Mouse (Mus musculus) neutrophil, adult 5-6 weeks (primary cell): ENCODE data around the gene Zbtb22. TPM values are rescaled to one million over a fixed set of nuclear protein-coding genes. Genes with fewer than 3 reads are reported as not detected.
"Not testable (repeated sequence)": the region's sequence is repeated elsewhere in the genome, so short reads cannot be mapped to it uniquely, and the experiment has no call there.

Experiments used
- ATAC-seq: fragments of 151-379, 151-347 bp; 2 replicates; pipeline ENCODE4 v1.8.0; 2017; ENCODE audit warnings: mild to moderate bottlenecking, moderate TSS enrichment; ENCODE audit not compliant: insufficient number of reproducible peaks, poor library complexity, low FRiP score, severe bottlenecking; ENCODE audit errors: extremely low read depth
- total RNA-seq: library from RNA; stranded (forward); fragments of 200-1000 nt; gene quantifications from 2 replicates; pipeline ENCODE4 v1.2.3, GENCODE M21; 2017

Zbtb22 gene
- total RNA-seq: 39.3 and 41.3 TPM in 2 replicates

DNA sequence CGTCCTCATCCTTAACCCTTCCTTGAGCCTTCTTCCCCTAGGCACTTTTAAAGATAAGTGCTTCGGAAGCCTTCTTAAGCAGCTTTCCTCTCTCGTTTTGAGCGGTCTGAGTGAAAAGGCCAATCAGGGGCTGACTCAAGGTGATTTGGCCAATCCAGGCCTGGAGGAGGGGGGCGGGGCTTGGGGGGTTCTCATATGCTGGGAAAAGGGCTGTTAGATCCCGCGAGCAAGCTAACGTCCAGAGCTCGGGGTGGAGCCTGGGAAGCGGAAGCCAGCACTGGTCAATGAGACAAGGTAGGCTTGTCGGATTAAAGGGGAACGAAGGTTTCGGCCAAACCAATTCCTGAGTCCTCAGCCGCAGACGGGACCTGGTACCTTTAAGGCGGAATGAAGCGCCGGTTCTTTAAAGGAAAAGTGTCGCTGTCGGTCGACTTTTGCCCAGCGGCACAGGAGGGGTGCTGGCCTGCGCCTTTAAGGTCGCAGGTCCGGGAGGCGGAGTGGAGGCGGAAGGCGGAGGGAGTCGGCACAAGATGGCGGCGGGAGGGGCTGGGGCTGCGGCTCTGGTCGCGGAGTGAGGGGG lies at the start of gene Zbtb22, which contains the start of gene Tapbp:
Gene Zbtb22, plus strand, starts transcription at position 234 of the 580 bp plus-strand sequence.
Gene Tapbp, plus strand, starts transcription at position 229 of the 580 bp plus-strand sequence.
- ATAC-seq: peak; percentile 66

DNA sequence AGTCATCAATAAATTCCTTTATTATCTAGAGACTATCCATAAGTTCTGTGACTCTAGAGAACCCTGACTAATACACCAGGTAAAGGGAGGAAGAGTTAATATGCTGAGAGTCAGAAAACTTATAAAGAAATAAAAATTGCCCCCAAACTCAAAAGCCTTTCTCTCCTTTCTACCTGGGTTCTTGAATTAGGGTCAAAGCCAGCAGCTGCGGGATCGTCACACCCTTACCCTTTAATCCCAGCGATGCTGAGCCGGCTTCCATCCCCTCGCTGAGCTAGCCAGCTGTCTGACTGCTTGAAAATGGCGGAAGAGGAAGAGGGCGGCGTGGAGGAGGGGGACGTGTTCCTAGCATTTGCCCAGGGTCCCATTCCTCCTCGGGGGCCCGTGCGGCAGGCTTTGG lies 42.2 kb upstream of the Zbtb22 start, which contains the start of gene Gm7029:
Gene Gm7029, plus strand, starts transcription at position 301 of the 400 bp plus-strand sequence.
- not testable (repeated sequence) for ATAC-seq

DNA sequence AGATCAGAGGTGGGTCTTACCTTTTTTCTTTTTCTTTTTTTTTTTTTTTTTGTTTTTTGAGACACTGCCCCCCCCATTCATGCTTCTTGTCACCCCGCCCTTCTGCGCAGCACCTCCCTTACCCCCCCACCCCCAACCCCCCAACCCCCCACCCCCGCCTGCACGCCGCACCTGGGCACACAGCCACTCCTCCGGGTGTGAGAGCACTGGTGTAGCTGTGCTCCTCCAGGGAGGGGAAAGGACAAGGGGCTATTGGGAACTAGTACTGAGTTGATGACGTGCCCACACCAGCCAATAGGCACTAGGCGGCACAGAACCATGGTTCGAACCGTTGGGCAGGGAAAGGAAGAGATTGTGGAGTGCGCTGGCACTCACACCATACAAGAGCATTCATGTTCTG lies 41.3 kb upstream of the Zbtb22 start:
- ATAC-seq: no peak

DNA sequence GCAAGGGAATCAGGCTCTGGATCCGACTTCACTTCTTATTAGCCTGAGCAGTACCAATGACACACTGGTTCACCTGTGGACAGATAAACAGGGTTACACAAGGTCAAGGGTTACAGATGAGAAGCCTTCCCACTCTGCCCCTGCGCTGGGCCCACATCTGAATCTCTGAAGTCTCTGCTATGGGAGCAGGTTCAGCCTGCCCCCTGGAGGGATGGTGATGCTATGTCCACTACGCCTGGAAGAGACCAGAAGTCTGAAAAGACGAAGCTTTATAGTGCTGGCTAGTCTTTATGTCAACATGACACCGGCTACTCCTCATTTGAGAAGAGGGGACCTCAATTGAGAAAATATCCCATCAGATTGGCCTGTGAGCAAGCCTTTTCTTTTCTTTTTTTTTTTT lies 39.9 kb upstream of the Zbtb22 start:
- not testable (repeated sequence) for ATAC-seq

DNA sequence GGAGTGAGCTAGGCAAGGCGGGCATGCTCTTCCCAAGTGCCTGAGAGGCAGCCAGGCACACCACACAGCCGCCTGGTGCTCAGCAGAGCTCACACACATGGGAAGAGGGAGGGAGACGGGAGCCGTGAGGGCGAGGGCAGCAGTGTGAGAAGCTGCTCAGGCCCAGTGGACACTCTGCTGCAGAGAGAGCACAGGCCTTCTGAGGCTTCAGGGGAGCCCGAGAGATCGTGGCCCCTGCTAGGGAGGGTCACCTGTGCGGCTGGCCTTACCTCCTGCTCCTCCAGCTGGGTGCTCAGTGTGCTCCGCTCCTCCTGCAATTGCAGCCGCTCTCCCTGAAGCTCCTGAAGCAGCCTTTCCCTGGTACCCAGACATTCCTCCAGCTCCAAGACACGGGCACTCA lies 31.4 kb upstream of the Zbtb22 start:
- not testable (repeated sequence) for ATAC-seq

DNA sequence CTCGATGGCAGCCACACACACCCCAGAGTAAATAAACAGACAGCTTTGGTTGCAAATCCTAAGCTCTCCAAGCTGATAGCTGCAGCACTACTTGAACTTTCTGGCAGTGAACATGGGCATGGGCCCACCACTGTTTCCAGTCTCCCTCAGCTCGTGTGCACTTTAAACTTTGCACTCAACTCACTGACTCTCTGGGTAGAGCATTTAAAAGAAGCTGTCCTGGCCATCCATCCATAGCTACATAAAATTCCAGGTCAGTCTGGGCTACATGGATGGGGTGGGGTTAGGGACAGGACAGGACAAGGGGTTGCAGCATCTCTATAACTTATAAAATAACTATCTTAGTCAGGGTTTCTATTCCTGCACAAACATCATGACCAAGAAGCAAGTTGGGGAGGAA lies 27.9 kb upstream of the Zbtb22 start:
- ATAC-seq: not testable (repeated sequence)

DNA sequence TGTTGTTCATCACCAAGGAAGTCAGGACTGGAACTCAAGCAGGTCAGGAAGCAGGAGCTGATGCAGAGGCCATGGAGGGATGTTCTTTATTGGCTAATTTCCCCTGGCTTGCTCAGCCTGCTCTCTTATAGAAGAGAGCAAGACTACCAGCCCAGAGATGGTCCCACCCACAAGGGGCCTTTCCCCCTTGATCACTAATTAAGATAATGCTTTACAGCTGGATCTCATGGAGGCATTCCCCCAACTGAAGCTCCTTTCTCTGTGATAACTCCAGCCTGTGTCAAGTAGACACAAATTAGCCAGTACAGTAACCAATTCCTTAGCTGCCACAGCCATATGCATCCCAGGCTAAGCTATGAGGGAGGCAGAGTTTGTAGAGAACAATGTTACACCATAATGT lies 27.5 kb upstream of the Zbtb22 start:
- ATAC-seq: not testable (repeated sequence)

DNA sequence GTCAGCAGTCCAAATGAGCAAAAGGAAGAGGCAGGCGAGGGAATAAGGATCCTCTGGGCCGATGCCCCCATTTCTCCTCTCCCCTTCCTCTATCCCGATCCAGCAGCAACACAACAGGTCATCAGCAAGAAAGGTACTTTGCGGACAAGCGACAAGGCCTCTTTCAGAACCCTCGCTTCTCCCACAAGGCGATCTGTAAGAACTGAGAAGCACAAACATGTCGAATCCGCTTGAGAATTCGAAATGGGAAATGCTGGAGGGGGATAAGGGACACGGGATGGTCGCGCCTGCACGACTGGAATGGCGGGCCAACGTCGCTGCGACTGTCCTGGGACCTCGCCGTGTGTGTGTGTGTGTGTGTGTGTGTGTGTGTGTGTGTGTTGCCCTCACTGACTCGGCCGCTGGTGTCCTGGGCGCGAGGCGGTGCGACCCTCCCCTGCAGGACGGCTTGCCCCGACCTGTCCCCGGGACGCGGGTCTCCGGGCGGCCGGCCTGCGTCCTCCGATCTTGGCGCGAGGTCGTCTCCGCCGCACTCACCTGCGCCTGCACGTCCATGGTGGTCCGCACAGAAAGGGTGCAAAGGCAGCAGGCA lies 25.7 kb upstream of the Zbtb22 start:
- not testable (repeated sequence) for ATAC-seq

DNA sequence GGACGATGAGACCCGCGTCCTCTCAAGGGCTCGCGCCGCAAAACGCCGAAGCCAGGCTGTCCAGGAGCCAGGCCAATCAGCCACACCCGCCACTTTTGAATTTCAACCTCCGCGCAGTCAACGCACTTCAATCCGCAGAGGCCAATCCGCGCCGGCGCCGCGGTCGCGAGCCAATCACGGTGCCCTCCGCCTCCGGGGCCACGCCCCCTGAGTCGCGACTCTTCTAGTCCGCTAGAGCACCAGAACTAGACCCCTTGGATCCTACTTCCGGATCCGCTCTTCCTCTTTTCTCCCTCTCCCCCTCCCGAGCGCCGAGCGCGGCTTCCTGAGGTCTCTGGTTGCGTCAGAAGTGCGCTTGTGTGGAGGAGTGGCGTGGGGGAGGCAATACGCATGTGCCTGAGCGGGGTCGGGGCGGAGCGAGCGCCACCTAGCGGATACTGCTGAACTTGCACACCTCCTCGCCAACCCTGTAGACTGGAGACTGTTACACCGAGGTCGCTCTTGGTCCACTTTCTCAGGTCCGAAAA lies 25.1 kb upstream of the Zbtb22 start, which contains the start of gene Kifc1:
Gene Kifc1, minus strand, starts transcription at position 129 of the 527 bp plus-strand sequence.
- ATAC-seq: peak; percentile 98

DNA sequence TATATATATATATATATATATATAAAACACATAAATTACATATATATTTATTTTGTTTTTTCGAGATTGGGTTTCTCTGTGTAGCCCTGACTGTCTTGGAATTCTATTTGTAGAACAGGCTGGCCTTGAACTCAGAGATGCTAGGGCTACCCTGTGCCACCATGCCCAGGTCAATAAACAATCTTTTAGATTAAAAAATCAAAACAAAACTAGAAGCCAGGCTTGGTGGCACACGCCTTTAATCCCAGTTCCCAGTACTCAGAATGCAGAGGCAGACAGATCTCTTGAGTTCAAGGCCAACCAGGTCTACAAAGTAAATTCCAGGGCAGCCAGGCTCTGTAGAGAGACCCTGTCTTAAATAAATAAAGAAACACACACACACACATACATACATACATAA lies 24.3 kb upstream of the Zbtb22 start:
- no peak for ATAC-seq

DNA sequence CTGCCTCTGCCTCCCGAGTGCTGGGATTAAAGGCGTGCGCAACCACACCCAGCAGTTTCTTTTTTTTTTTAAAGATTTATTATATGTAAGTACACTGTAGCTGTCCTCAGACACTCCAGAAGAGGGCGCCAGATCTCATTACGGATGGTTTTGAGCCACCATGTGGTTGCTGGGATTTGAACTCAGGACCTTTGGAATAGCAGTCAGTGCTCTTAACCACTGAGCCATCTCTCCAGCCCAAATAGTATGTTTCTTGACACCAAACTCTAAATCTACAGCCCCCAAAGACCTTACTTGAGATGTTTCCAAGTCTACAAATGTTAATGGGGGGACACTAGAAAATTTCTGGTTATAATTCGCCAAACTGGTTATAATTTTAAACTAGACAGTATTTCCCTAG lies 23.8 kb upstream of the Zbtb22 start:
- not testable (repeated sequence) for ATAC-seq

DNA sequence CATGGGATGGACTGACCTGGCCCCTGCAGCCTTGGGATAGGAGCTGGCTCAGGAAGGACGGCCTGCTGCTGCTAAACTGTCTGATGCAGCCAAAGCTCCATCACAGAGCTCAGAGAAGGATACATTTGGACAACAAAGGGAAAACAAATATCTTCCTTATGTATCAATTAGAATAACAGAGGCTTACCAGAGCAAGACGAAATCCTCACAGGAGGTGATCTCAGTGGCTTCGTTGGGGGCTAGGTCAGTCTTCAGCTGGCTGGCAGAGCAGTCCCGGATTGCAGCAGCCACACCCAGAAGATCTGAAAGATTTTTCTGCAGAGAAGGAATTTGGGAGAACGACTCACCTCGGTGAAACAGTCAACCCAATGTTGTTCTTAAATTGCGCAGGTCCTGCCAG lies 23.3 kb upstream of the Zbtb22 start:
- no peak for ATAC-seq

DNA sequence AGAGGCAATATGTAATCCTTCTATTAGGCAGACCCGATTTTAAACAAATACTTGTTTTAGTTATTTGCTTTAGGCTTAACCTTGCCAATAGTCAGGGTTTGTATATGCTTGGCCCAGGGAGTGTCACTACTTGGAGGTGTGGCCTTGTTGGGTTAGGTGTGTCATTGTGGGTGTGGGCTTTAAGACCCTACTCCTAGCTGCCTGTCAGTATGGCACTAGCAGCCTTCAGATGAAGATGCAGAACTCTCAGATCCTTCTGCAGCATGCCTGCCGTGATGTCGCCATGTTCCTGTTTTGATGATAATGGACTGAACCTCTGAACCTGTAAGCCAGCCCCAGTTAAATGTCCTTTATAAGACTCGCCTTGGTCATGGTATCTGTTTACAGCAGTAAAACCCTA lies 22.7 kb upstream of the Zbtb22 start:
- ATAC-seq: not testable (repeated sequence)

DNA sequence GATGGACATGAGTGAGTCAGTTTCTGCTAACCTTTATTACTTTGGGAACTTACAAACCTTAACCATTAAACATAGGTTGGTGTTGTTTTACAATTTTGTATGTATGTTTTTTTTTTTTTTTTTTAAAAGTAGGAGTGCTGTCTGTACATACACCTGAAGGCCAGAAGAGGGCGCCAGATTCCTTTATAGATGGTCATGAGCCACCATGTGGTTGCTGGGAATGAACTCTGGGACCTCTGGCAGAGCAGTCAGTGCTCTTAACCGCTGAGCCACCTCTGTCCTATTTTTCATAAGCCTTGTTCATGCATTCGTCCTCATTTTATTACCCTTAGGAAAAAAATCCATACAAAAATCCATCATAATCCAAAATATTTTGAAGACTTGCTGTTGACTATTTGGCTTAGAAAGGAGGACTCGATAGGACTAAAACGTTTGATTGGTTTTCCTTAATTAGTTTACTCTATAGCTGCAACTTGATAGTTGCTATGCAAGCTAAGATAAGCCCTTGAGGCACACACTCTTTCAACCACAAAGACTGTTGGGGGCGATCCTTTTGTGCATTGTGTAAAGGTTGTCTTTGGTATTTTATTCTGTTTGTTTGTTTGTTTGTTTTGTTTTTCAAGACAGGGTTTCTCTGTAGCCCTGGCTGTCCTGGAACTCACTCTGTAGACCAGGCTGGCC lies 18.4 kb upstream of the Zbtb22 start:
- ATAC-seq: peak; percentile 64

DNA sequence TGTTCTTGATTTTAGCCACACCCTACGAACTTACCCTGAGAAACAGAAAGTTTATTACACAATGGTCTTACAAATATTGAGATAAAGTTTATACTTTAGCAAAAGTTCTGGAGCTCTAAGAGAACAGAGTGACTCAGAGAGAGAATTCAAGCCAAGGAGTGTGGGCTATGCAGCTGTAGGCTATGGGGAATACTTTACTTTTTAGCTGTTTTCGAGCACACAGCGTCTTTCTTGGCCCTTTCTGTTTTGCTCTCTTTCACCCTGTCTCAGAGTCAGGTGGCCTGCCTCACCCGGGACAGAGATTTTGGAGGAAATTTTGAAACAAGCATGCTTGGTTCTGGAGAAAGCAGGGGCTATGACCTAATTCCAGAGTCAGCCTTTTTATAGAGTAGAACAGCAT lies 17.5 kb upstream of the Zbtb22 start:
- not testable (repeated sequence) for ATAC-seq

DNA sequence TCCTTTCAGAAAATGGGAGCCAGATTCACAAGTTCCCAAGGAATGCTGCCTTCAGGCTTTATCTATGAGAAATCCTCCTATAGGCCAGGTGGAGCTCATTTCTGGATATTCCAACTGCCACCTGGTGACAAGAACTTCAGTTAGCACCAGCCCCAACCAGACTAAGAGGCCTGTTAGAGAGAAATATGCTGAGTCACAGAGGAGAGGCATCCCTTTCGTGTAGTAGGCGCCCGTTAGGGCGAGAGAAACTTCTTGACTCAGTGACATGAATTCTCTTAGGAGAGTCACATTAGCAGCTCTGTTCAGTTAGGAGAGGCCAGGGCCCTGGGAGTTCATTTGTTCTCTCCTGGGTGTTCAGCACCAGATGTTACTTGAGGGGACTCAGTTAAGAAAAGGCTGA lies 16.1 kb upstream of the Zbtb22 start:
- no peak for ATAC-seq

DNA sequence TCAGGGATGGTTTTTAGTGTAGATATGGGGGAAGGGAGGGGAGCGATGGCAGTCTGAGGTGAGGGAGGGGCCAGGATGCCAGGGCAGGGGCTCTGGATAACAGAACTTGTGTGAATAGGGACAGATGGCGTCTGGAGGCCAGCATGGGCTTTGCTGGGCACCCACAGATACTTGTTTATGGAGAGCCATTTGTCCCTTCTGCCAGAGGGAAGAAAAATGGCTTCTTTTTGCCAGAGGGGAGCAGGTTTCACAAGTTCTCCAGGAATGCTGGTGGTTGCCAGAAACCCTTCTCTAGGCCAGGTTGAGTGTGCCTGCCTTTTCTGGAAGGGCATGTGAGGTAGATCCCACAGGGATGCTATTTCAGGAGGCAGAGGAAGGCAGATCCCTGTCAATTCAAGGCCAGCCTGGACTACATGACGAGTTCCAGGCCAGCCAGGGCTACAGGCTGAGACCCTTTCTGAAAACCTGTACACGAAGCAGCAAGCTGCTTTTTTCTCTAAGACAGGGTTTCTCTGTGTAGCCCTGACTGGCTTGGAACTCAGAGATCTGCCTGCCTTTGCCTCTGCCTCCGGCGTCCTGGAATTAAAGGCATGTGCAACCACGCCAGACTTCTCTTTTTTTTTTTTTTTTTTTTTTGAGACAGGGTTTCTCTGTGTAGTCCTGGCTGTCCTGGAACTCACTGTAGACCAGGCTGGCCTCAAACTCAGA lies 15.3 kb upstream of the Zbtb22 start:
- no peak for ATAC-seq

DNA sequence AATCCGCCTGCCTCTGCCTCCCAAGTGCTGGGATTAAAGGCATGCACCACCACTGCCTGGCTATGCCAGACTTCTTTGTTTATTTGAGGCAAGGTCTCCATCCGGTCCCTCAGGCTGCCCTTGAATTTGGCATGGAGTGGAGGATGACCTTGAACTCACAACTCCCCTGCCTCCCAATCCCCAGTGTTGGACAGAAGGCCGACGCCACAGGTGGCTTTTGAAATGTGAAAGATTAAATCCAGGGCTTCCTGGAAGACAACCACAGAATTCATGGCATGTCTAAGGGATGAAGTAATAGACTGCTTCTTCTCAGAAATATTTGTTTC lies 14.8 kb upstream of the Zbtb22 start:
- ATAC-seq: no peak

DNA sequence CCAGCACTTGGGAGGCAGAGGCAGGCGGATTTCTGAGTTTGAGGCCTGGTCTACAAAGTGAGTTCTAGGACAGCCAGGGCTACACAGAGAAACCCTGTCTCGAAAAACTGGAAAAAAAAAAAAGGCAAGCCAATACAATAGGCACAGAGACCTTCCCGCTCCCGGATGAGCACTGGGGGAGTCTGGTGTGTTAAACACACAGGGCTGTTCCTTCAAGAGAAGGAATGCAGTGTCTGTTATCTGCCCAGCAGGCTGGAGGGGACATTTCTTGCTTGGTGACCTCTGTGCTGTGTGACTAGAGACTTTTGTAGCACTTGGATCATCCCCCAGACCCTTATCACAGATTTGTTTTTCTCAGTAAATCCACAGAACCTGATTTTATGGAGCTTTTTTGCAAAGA lies 14.1 kb upstream of the Zbtb22 start:
- no peak for ATAC-seq
